Mouse (Mus musculus) MEL (cell line): ENCODE data around the gene Kank3.

Experiments used
- CTCF ChIP-seq, 3 experiments: IDR thresholded peaks in 2 of 3; conservative IDR thresholded peaks in 1 of 3; 2 replicates each; pipeline ENCODE4 v1.5.1; 2011 to 2012; ENCODE audit warnings: low read length in 3 of 3, low read depth in 2 of 3, mild to moderate bottlenecking in 2 of 3, improper control_type of control experiment in 1 of 3, inconsistent platforms in 1 of 3, mixed read lengths in 1 of 3, moderate library complexity in 1 of 3; ENCODE audit not compliant: control insufficient read depth in 1 of 3, insufficient read depth in 1 of 3, poor library complexity in 1 of 3, severe bottlenecking in 1 of 3
- E2F4 ChIP-seq: IDR thresholded peaks from 2 replicates; pipeline ENCODE4 v1.6.1; 2011; ENCODE audit warnings: low read depth, low read length, improper control_type of control experiment, borderline replicate concordance
- EP300 ChIP-seq, 2 experiments: IDR thresholded peaks; 2 replicates each; pipeline ENCODE4 v1.6.1; 2011; ENCODE audit warnings: improper control_type of control experiment in 2 of 2, low read length in 2 of 2, low read depth in 1 of 2, mild to moderate bottlenecking in 1 of 2
- POLR2A ChIP-seq, 2 experiments: IDR thresholded peaks; 2 replicates each; pipeline ENCODE4 v1.6.1; 2011 to 2012; ENCODE audit warnings: low read length in 2 of 2, mild to moderate bottlenecking in 2 of 2, control low read depth in 1 of 2, improper control_type of control experiment in 1 of 2, low read depth in 1 of 2, moderate library complexity in 1 of 2; ENCODE audit not compliant: control insufficient read depth in 1 of 2, insufficient read depth in 1 of 2, poor library complexity in 1 of 2
- POLR2AphosphoS5 ChIP-seq: IDR thresholded peaks from 2 replicates; pipeline ENCODE4 v1.6.1; 2012; ENCODE audit warnings: low read depth, borderline replicate concordance, mild to moderate bottlenecking, inconsistent platforms, low read length, moderate library complexity, mixed read lengths
- SIN3A ChIP-seq: IDR thresholded peaks from 2 replicates; pipeline ENCODE4 v1.6.1; 2012; ENCODE audit warnings: low read length, improper control_type of control experiment, inconsistent platforms

- no peak for TF ChIP-seq POLR2AphosphoS5
- no peak for TF ChIP-seq EP300 (IDR thresholded peaks at IDR 0.05; ENCODE audit: low read depth in 1 of 2, low read length in 2 of 2)
- no peak for TF ChIP-seq SIN3A
- no peak for TF ChIP-seq E2F4
- TF ChIP-seq POLR2A (IDR thresholded peaks at IDR 0.05; ENCODE audit: control insufficient read depth in 1 of 2, insufficient read depth in 1 of 2, low read depth in 1 of 2, low read length in 2 of 2, poor library complexity in 1 of 2) = no peak
- TF ChIP-seq CTCF (IDR thresholded peaks at IDR 0.05 in 2 of 3, conservative IDR thresholded peaks at IDR 0.05 in 1 of 3; ENCODE audit: control insufficient read depth in 1 of 3, insufficient read depth in 1 of 3, low read depth in 2 of 3, low read length in 3 of 3, poor library complexity in 1 of 3, severe bottlenecking in 1 of 3) = no peak
These were observed 30.4 kb upstream of the Kank3 start for GRCm38 (mm10) chr17:33779967-33780295.
